Mouse (Mus musculus) c-Kit-negative CD71-positive TER-119-positive erythroid progenitor cells, embryonic 14.5 days (primary cell): ENCODE results near the gene Tctex1d2.

ENCODE experiments used
- DNase-seq: peaks from one replicate; pipeline ENCODE4 v3.0.0-alpha.2; 2013; ENCODE audit warnings: low read depth, low spot score

Tctex1d2 gene

GRCm38 (mm10) chr16:32468488-32468887 is 49.0 kb downstream of the Tctex1d2 start:
- DNase-seq = no peak

- no peak for DNase-seq
Measured at GRCm38 (mm10) chr16:32469404-32470105, 50.1 kb downstream of the Tctex1d2 start.

- no peak for DNase-seq
Measured at GRCm38 (mm10) chr16:32472276-32473015, 52.9 kb downstream of the Tctex1d2 start.

- no peak for DNase-seq
Measured at GRCm38 (mm10) chr16:32477315-32477714, 57.8 kb downstream of the Tctex1d2 start.
